Mouse (Mus musculus): Measurements from ENCODE around the gene Zdhhc15. TPM values are rescaled to one million over a fixed set of nuclear protein-coding genes. Genes with fewer than 3 reads are reported as not detected.

Gene Zdhhc15
- total and polyA plus RNA-seq, 3 experiments: not detected

DNA sequence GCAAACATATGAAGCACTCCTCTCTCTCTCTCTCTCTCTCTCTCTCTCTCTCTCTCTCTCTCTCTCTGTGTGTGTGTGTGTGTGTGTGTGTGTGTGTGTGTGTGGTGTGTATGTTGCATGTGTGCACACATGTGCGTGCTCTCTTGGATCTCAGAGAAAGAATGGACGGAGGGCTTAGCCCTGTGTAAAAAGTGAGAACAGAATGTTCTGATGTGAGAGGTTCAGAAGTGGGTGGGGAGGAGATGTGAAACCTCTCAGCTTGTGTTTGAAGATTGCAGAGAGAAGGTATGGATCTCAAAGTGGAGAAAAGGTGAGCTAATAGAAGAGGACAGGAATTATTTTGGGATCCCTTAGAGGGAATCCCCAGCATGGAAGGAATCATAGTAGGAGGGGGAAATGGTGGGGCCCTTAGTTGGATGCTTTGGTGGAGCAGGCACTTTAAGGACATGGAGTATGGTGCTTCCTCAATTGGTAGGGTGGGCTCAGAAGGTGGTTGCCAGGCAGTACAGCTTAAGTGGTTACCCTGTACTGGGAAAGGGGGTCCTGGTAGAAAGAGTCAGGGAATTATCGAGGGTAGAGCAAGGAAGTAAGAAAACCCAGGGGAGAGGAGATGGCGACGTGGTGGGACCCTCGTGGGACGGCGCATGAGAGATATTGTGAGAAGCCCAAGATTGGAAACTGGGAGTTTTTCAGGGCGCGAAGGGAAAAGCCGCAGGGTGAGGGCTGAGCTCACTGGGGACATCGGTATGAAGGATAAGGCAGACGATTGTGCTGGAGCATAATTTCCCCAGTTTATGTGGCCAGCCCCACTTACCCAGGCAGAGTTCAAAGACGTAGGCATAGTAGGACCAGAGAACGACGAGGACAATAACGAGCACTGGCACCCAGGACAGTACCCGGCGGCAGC, 761 bp downstream of the Zdhhc15 start:
- H3K79me2 ChIP-seq (replicated peaks; ENCODE audit: control insufficient read depth, extremely low read depth, insufficient read depth, poor library complexity, severe bottlenecking): no peaks in the 10 kb centered on the region
- dilution Hi-C loops (cut with MboI; ENCODE audit: extremely low pct_ligation_motif_present, extremely low pct_unique_long_range_greater_than_20kb, low sequenced_read_pairs) (no loop called here), in situ Hi-C loops (cut with MboI; ENCODE audit: low pct_ligation_motif_present, low pct_unique_long_range_greater_than_20kb, low sequenced_read_pairs) (no loop called here)
- TF ChIP-seq MXI1 (IDR thresholded peaks at IDR 0.05; ENCODE audit: low read depth, low read length) (no peak), EP300 (IDR thresholded peaks at IDR 0.05; ENCODE audit: low read length) (no peak), IRF4 (IDR thresholded peaks at IDR 0.05; ENCODE audit: low read depth, low read length) (no peak), PAX5 (IDR thresholded peaks at IDR 0.05; ENCODE audit: low read length) (no peak), CHD2 (IDR thresholded peaks at IDR 0.05; ENCODE audit: low read length) (no peak), TBP (conservative IDR thresholded peaks at IDR 0.05; ENCODE audit: low read depth, low read length) (no peak), RCOR1 (conservative IDR thresholded peaks at IDR 0.05; ENCODE audit: low read depth, low read length) (no peak), MAZ (IDR thresholded peaks at IDR 0.05; ENCODE audit: low read depth, low read length) (no peak), UBTF (IDR thresholded peaks at IDR 0.05; ENCODE audit: low read depth, low read length) (no peak), NRF1 (IDR thresholded peaks at IDR 0.05; ENCODE audit: low read depth, low read length) (no peak), POLR2AphosphoS2 (IDR thresholded peaks at IDR 0.05; ENCODE audit: low read depth, low read length) (no peak), MYC (IDR thresholded peaks at IDR 0.05; ENCODE audit: low read depth, low read length) (no peak), ZNF384 (IDR thresholded peaks at IDR 0.05; ENCODE audit: low read depth, low read length) (no peak)
- no peak overlapping the region for H3K9ac ChIP-seq (ENCODE audit: insufficient read depth, low read depth)
- H3K4me2 ChIP-seq (ENCODE audit: insufficient read depth, low read depth, poor library complexity, severe bottlenecking): no peak overlapping the region
- no peaks in the 10 kb centered on the region for H3K9me3 ChIP-seq (replicated peaks; ENCODE audit: low read length)
- no peaks in the 10 kb centered on the region for H3K27me3 ChIP-seq (replicated peaks)
- H3K4me1 ChIP-seq (ENCODE audit: control insufficient read depth in 1 of 2, insufficient read depth in 2 of 2): no peaks in the 10 kb centered on the region
- H3K27ac ChIP-seq (ENCODE audit: insufficient read depth, low read depth): no peak overlapping the region
- DNase-seq (ENCODE audit: extremely low read depth): no peak
- H3K36me3 ChIP-seq (replicated peaks in 1 of 2; ENCODE audit: control insufficient read depth in 1 of 2, insufficient read depth in 1 of 2, low read length in 1 of 2): no peaks in the 10 kb centered on the region
- H3K4me3 ChIP-seq (replicated peaks in 1 of 3; ENCODE audit: low read depth in 2 of 3, low read length in 2 of 3, poor library complexity in 1 of 3): no peak overlapping the region

- Histone ChIP-seq H3K9ac (ENCODE audit: insufficient read depth, low read depth) (no peak overlapping the region), H3K36me3 (replicated peaks in 1 of 2; ENCODE audit: control insufficient read depth in 1 of 2, insufficient read depth in 1 of 2, low read length in 1 of 2) (no peaks in the 10 kb centered on the region), H3K9me3 (replicated peaks; ENCODE audit: low read length) (no peaks in the 10 kb centered on the region), H3K4me2 (ENCODE audit: insufficient read depth, low read depth, poor library complexity, severe bottlenecking) (no peak overlapping the region), H3K79me2 (replicated peaks; ENCODE audit: control insufficient read depth, extremely low read depth, insufficient read depth, poor library complexity, severe bottlenecking) (no peaks in the 10 kb centered on the region), H3K27me3 (replicated peaks) (no peaks in the 10 kb centered on the region), H3K4me3 (replicated peaks in 1 of 3; ENCODE audit: low read depth in 2 of 3, low read length in 2 of 3, poor library complexity in 1 of 3) (no peak overlapping the region), H3K4me1 (ENCODE audit: control insufficient read depth in 1 of 2, insufficient read depth in 2 of 2) (no peaks in the 10 kb centered on the region; a peak in 1 of 4 replicates), H3K27ac (ENCODE audit: insufficient read depth, low read depth) (no peak overlapping the region)
- no peak for DNase-seq (ENCODE audit: extremely low read depth)
- in situ Hi-C loops (cut with MboI; ENCODE audit: low pct_ligation_motif_present, low pct_unique_long_range_greater_than_20kb, low sequenced_read_pairs): no loop called here
- dilution Hi-C loops (cut with MboI; ENCODE audit: extremely low pct_ligation_motif_present, extremely low pct_unique_long_range_greater_than_20kb, low sequenced_read_pairs): no loop called here
- TF ChIP-seq MEF2A (IDR thresholded peaks at IDR 0.05; ENCODE audit: borderline replicate concordance, low read depth, low read length): no peak
- TF ChIP-seq MXI1 (IDR thresholded peaks at IDR 0.05; ENCODE audit: low read depth, low read length): no peak
- no peak for TF ChIP-seq ZMIZ1 (IDR thresholded peaks at IDR 0.05; ENCODE audit: low read depth, low read length)
- TF ChIP-seq TBP (conservative IDR thresholded peaks at IDR 0.05; ENCODE audit: low read depth, low read length): no peak
- TF ChIP-seq E2F4 (IDR thresholded peaks at IDR 0.05; ENCODE audit: insufficient replicate concordance, low read depth, low read length): no peak
- no peak for TF ChIP-seq CHD1 (IDR thresholded peaks at IDR 0.05; ENCODE audit: low read depth, low read length)
- TF ChIP-seq ZKSCAN1 (IDR thresholded peaks at IDR 0.05; ENCODE audit: borderline replicate concordance, low read depth, low read length): no peak
These were observed 13.9 kb downstream of the Zdhhc15 start for GRCm38 (mm10) chrX:104656976-104657375.
